ENCODE assay signal across 13 mouse cellular contexts in the genomic region with DNA sequence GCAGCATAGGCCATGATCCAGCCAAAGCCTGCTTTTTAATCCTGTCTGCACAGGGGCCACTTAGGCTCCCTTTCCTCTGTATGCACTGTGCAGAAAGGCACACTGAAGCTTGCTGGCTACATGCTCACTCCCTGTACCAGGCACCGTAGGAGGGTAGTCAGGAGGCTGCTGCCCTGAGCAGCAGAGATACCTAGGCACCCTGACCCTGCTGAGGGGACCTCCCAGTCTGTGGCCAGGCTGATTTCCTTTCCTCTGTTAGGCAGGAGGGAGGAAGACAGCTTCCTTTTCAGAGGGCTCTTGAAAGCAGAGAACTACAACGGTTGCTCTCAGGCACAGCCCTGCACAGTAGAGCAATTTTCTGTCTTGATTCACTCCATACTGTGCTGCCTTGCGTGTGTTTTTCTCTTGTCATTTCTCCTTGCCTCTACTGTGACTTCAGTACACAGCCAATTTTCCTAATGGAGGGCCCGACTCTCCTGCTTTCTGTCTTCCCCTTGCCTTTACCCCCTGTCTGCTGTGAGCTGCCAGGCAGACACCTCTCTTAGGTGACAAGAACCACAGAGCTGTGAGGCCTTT. TPM values are rescaled to one million over a fixed set of nuclear protein-coding genes. Genes with fewer than 3 reads are reported as not detected.
DNase-seq lines count a peak whose midpoint lies in the region; ATAC-seq and TF ChIP-seq lines count a peak whose summit lies in the region.
"Had no signal": no experiment of that assay in that cellular context is flagged by ENCODE, and none has a peak within 500 bp of the region (broad histone marks: within the 10 kb centered on the region; RNA-seq: fewer than 3 reads in every experiment).

No protein-coding gene starts in this region.

- no peak for TF ChIP-seq CTCF in stomach, postnatal 0 days (IDR thresholded peaks at IDR 0.05; ENCODE audit: low read depth)

- ATAC-seq in heart, embryonic 13.5 days (ENCODE audit: extremely low read depth, insufficient number of reproducible peaks, low FRiP score, low TSS enrichment), result no peak
- ATAC-seq in stomach, embryonic 14.5 days (ENCODE audit: insufficient number of reproducible peaks, insufficient read depth, low FRiP score, low read depth), result peak; percentile 23; the same call in 1 of the 2 replicates
- no peak for ATAC-seq in stomach, postnatal 0 days (ENCODE audit: low FRiP score, low TSS enrichment)
- ATAC-seq in midbrain, embryonic 14.5 days (ENCODE audit: low FRiP score, low TSS enrichment), result 0 out of 2 replicates have a peak, but pooled peaks have one; percentile 5

- no peak overlapping the region for H3K27ac ChIP-seq in heart, embryonic 13.5 days (replicated peaks)
- no peak overlapping the region for H3K27ac ChIP-seq in stomach, embryonic 14.5 days (ENCODE audit: low read length)
- H3K27ac ChIP-seq in stomach, postnatal 0 days (replicated peaks), result no peak overlapping the region
- peak overlapping the region; percentile 87 for H3K27ac ChIP-seq in midbrain, embryonic 14.5 days (replicated peaks; ENCODE audit: low read depth, low read length)
- H3K27ac ChIP-seq: neural tube, embryonic 12.5 days had no signal

- H3K4me2 ChIP-seq in heart, embryonic 13.5 days, result peak overlapping the region; percentile 55
- no peak overlapping the region for H3K4me2 ChIP-seq in stomach, embryonic 14.5 days (replicated peaks; ENCODE audit: low read depth, low read length)
- H3K4me2 ChIP-seq in stomach, postnatal 0 days (replicated peaks; ENCODE audit: low read depth), result no peak overlapping the region
- peak overlapping the region; percentile 65 for H3K4me2 ChIP-seq in midbrain, embryonic 14.5 days (ENCODE audit: low read length)
- H3K4me2 ChIP-seq: neural tube, embryonic 12.5 days had no signal

- H3K4me1 ChIP-seq in heart, embryonic 13.5 days, result peaks cover 34% of the 10 kb centered on the region
- H3K4me1 ChIP-seq in stomach, embryonic 14.5 days (ENCODE audit: control insufficient read depth, insufficient read depth, low read length), result no peaks in the 10 kb centered on the region
- no peaks in the 10 kb centered on the region for H3K4me1 ChIP-seq in stomach, postnatal 0 days (replicated peaks; ENCODE audit: control insufficient read depth, insufficient read depth)
- no peaks in the 10 kb centered on the region for H3K4me1 ChIP-seq in midbrain, embryonic 14.5 days (ENCODE audit: control insufficient read depth, insufficient read depth, low read length)
- H3K4me1 ChIP-seq: neural tube, embryonic 12.5 days had no signal

- TF ChIP-seq EP300 in stomach, postnatal 0 days (optimal IDR thresholded peaks at IDR 0.05), result no peak

- 0 out of 2 replicates have a peak overlapping the region, but pooled peaks have one; percentile 30 for H3K9ac ChIP-seq in heart, embryonic 13.5 days
- no peak overlapping the region for H3K9ac ChIP-seq in stomach, embryonic 14.5 days (replicated peaks; ENCODE audit: low read depth, low read length)
- no peak overlapping the region for H3K9ac ChIP-seq in stomach, postnatal 0 days (ENCODE audit: low read length)
- H3K9ac ChIP-seq in midbrain, embryonic 14.5 days (replicated peaks; ENCODE audit: low read length), result peak overlapping the region; percentile 72
- H3K9ac ChIP-seq: neural tube, embryonic 12.5 days had no signal

- H3K27me3 ChIP-seq in heart, embryonic 13.5 days (replicated peaks), result peaks cover 73% of the 10 kb centered on the region
- H3K27me3 ChIP-seq in stomach, embryonic 14.5 days (ENCODE audit: control insufficient read depth, insufficient read depth, low read length), result peaks cover 30% of the 10 kb centered on the region
- H3K27me3 ChIP-seq in stomach, postnatal 0 days (ENCODE audit: control insufficient read depth, insufficient read depth, low read length), result 0 out of 2 replicates have a peak, but pooled peaks cover 2% of the 10 kb centered on the region
- H3K27me3 ChIP-seq in midbrain, embryonic 14.5 days (ENCODE audit: control insufficient read depth, insufficient read depth, low read length), result peaks cover 53% of the 10 kb centered on the region

- DNase-seq in heart, adult 9 months (ENCODE audit: low spot score in 2 of 2), result no peak
- no peak for DNase-seq in stomach, postnatal 0 days (ENCODE audit: low spot score)
- no peak for DNase-seq in midbrain, embryonic 14.5 days
- no peak for DNase-seq in left cerebral cortex, postnatal 36 days (ENCODE audit: low spot score in 2 of 2)
- no peak for DNase-seq in ovary, postnatal 14 days (ENCODE audit: low spot score)
- no peak for DNase-seq in neural tube, embryonic 10.5 days (ENCODE audit: extremely low spot score, low spot score)
- DNase-seq: cerebellum, adult 18-20 months; gastrocnemius, postnatal 36 days had no signal

- intact Hi-C loops in left cerebral cortex, postnatal 36 days (cut with DNase I), result no loop called here

- no peaks in the 10 kb centered on the region for H3K9me3 ChIP-seq in heart, embryonic 13.5 days
- H3K9me3 ChIP-seq in stomach, embryonic 14.5 days (ENCODE audit: control insufficient read depth, low read depth, low read length), result no peaks in the 10 kb centered on the region
- no peaks in the 10 kb centered on the region for H3K9me3 ChIP-seq in stomach, postnatal 0 days (ENCODE audit: control insufficient read depth, low read length)
- no peaks in the 10 kb centered on the region for H3K9me3 ChIP-seq in midbrain, embryonic 14.5 days (ENCODE audit: control insufficient read depth, low read length)
- H3K9me3 ChIP-seq: neural tube, embryonic 12.5 days had no signal

- 24% methylated on average over 4 of the region's 4 CpGs for whole genome bisulfite sequencing in heart, embryonic 13.5 days
- WGBS in stomach, embryonic 14.5 days, result 38% methylated on average over 4 of the region's 4 CpGs
- WGBS in stomach, postnatal 0 days, result 56% methylated on average over 4 of the region's 4 CpGs
- 16% methylated on average over 4 of the region's 4 CpGs for WGBS in midbrain, embryonic 14.5 days

- no peak overlapping the region for H3K4me3 ChIP-seq in heart, embryonic 13.5 days
- H3K4me3 ChIP-seq in stomach, embryonic 14.5 days (ENCODE audit: low read depth, low read length), result no peak overlapping the region
- no peak overlapping the region for H3K4me3 ChIP-seq in stomach, postnatal 0 days (ENCODE audit: low read depth, low read length)
- peak overlapping the region; percentile 45 for H3K4me3 ChIP-seq in midbrain, embryonic 14.5 days (replicated peaks; ENCODE audit: low read depth, low read length)
- H3K4me3 ChIP-seq: neural tube, embryonic 12.5 days had no signal

- no peaks in the 10 kb centered on the region for H3K36me3 ChIP-seq in heart, embryonic 13.5 days
- no peaks in the 10 kb centered on the region for H3K36me3 ChIP-seq in stomach, embryonic 14.5 days (ENCODE audit: control insufficient read depth, insufficient read depth, low read length)
- H3K36me3 ChIP-seq in stomach, postnatal 0 days (ENCODE audit: control insufficient read depth, insufficient read depth, low read length), result no peaks in the 10 kb centered on the region
- H3K36me3 ChIP-seq in midbrain, embryonic 14.5 days (ENCODE audit: control insufficient read depth, insufficient read depth, low read length), result 0 out of 2 replicates have a peak, but pooled peaks cover 9% of the 10 kb centered on the region
- H3K36me3 ChIP-seq: neural tube, embryonic 12.5 days had no signal

RNA-seq across cellular contexts. Expression of a gene that starts 9.8 kb away (rescaled TPM):
- 0.19 and 0.43 TPM in 2 replicates for polyA plus RNA-seq in heart, embryonic 13.5 days (2015; fragmentation: Nextera tagmentation; extraction: Ambion mirVana)
- not detected in 2 replicates for polyA plus RNA-seq in stomach, embryonic 14.5 days (2014; fragmentation: Nextera tagmentation; extraction: Ambion mirVana)
- polyA plus RNA-seq in stomach, postnatal 0 days (2015; fragmentation: Nextera tagmentation; extraction: Ambion mirVana), result not detected in 2 replicates
- polyA plus RNA-seq in midbrain, embryonic 14.5 days (2014; fragmentation: Nextera tagmentation; extraction: Ambion mirVana), result 1.7 and 2.5 TPM in 2 replicates
- not detected for total RNA-seq in left cerebral cortex, postnatal 36 days (2021)
- total RNA-seq: gastrocnemius, postnatal 36 days; layer of hippocampus, adult 8-10 months had no signal
- polyA plus RNA-seq: liver, embryonic 16.5 days had no signal

RNA-seq across cellular contexts. Expression of a gene that starts 18.1 kb away (rescaled TPM):
- polyA plus RNA-seq in heart, embryonic 13.5 days (2015; fragmentation: Nextera tagmentation; extraction: Ambion mirVana), result not detected in 2 replicates
- not detected in 2 replicates for polyA plus RNA-seq in stomach, embryonic 14.5 days (2014; fragmentation: Nextera tagmentation; extraction: Ambion mirVana)
- not detected in 2 replicates for polyA plus RNA-seq in stomach, postnatal 0 days (2015; fragmentation: Nextera tagmentation; extraction: Ambion mirVana)
- 5.5 and 6.3 TPM in 2 replicates for polyA plus RNA-seq in midbrain, embryonic 14.5 days (2014; fragmentation: Nextera tagmentation; extraction: Ambion mirVana)
- total RNA-seq in left cerebral cortex, postnatal 36 days (2021), result not detected
- total RNA-seq: gastrocnemius, postnatal 36 days; layer of hippocampus, adult 8-10 months had no signal
- polyA plus RNA-seq: liver, embryonic 16.5 days had no signal

RNA-seq across cellular contexts. Expression of a gene that starts 18.6 kb away (rescaled TPM):
- 3.2 and 3.6 TPM in 2 replicates for polyA plus RNA-seq in heart, embryonic 13.5 days (2015; fragmentation: Nextera tagmentation; extraction: Ambion mirVana)
- 4.1 and 4.8 TPM in 2 replicates for polyA plus RNA-seq in stomach, embryonic 14.5 days (2014; fragmentation: Nextera tagmentation; extraction: Ambion mirVana)
- polyA plus RNA-seq in stomach, postnatal 0 days (2015; fragmentation: Nextera tagmentation; extraction: Ambion mirVana), result 7.5 and 8.9 TPM in 2 replicates
- 88.6 and 120 TPM in 2 replicates for polyA plus RNA-seq in midbrain, embryonic 14.5 days (2014; fragmentation: Nextera tagmentation; extraction: Ambion mirVana)
- not detected for total RNA-seq in left cerebral cortex, postnatal 36 days (2021)

Comparison
In these comparisons a context has a peak if more than half of its experiments do, and no peak if none do; other contexts are left out.
1. ATAC-seq: peak in stomach, embryonic 14.5 days (single experiment) and midbrain, embryonic 14.5 days (single experiment); none in heart, embryonic 13.5 days (single experiment) and stomach, postnatal 0 days (single experiment).
2. H3K4me2 ChIP-seq: peak in heart, embryonic 13.5 days (single experiment) and midbrain, embryonic 14.5 days (single experiment); none in stomach, embryonic 14.5 days (single experiment) and stomach, postnatal 0 days (single experiment).
3. H3K9ac ChIP-seq: peak in heart, embryonic 13.5 days (single experiment) and midbrain, embryonic 14.5 days (single experiment); none in stomach, embryonic 14.5 days (single experiment) and stomach, postnatal 0 days (single experiment).